Mouse (Mus musculus) liver, embryonic 13.5 days (tissue): Measurements from ENCODE around the gene Cnmd. TPM values are rescaled to one million over a fixed set of nuclear protein-coding genes. Genes with fewer than 3 reads are reported as not detected.

ENCODE experiments used
- ATAC-seq: fragments of 200-750 bp; cut with Nextera tagmentation; 2 replicates; pipeline ENCODE4 v1.8.0; 2017; ENCODE audit warnings: low read depth, mild to moderate bottlenecking, moderate number of reproducible peaks, moderate library complexity
- DNase-seq: peaks from one replicate; pipeline ENCODE4 v3.0.0; 2022
- H3K27ac ChIP-seq: fragments of 300-500 bp; sonication (generic); 2 replicates; pipeline ENCODE4 v1.5.1; 2015; ENCODE audit warnings: moderate library complexity, mild to moderate bottlenecking, inconsistent platforms
- H3K27me3 ChIP-seq: fragments of 300-500 bp; sonication (generic); 2 replicates; pipeline ENCODE4 v1.6.1; 2015; ENCODE audit warnings: mild to moderate bottlenecking, inconsistent platforms
- H3K36me3 ChIP-seq: fragments of 300-500 bp; sonication (generic); 2 replicates; pipeline ENCODE4 v1.6.1; 2015; ENCODE audit warnings: mild to moderate bottlenecking, inconsistent platforms
- H3K4me1 ChIP-seq: fragments of 300-500 bp; sonication (generic); replicated peaks from 2 replicates; pipeline ENCODE4 v1.6.1; 2015; ENCODE audit warnings: inconsistent platforms
- H3K4me2 ChIP-seq: fragments of 300-500 bp; sonication (generic); 2 replicates; pipeline ENCODE4 v1.6.1; 2015; ENCODE audit warnings: inconsistent platforms, mild to moderate bottlenecking, moderate library complexity
- H3K4me3 ChIP-seq: fragments of 300-500 bp; sonication (generic); replicated peaks from 2 replicates; pipeline ENCODE4 v1.5.1; 2015; ENCODE audit warnings: mild to moderate bottlenecking, inconsistent platforms
- H3K9ac ChIP-seq: fragments of 300-500 bp; sonication (generic); 2 replicates; pipeline ENCODE4 v1.6.1; 2015; ENCODE audit warnings: mild to moderate bottlenecking, inconsistent platforms
- H3K9me3 ChIP-seq: fragments of 300-500 bp; sonication (generic); replicated peaks from 2 replicates; pipeline ENCODE4 v1.6.1; 2016; ENCODE audit warnings: inconsistent platforms
- WGBS: fragments of 180-500 bp; shearing (Covaris S2); methylation state at CpG from one replicate; pipeline ENCODE4 v1.1.7; 2015; ENCODE audit not compliant: insufficient replicate concordance; 5-methylcytosine and 5-hydroxymethylcytosine counted together
- polyA plus RNA-seq: library from polyadenylated mRNA; unstranded; fragments of >200 nt; fragmentation: Nextera tagmentation; extraction: Ambion mirVana; gene quantifications from 2 replicates; pipeline ENCODE4 v1.2.1, GENCODE M21; 2015

The Cnmd gene
- polyA plus RNA-seq, 1 experiment from 2014 or later = not detected

DNA sequence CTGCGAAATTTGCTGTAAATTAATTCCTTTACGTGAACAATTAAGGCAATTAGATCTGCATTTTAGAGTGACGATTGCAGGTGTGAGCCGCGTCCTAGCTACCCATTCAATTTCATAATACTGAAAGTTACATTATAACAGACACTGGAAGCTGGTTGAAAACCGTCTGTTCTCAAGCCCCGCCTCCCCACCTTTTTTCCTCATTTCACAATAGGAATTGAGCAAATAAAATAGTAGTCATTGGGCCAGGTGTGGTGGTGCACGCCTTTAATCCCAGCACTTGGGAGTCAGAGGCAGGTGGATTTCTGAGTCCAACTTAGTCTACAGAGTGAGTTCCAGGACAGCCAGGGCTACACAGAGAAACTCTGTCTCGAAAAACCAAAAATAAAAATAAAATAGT is 19.9 kb downstream of the Cnmd start:
- ATAC-seq (no peak), DNase-seq (no peak)
- Histone ChIP-seq H3K4me3 (no peak overlapping the region), H3K9ac (no peak overlapping the region), H3K27ac (no peak overlapping the region), H3K27me3 (peaks cover 13% of the 10 kb centered on the region; the same call in 1 of the 2 replicates), H3K4me2 (no peak overlapping the region), H3K9me3 (no peaks in the 10 kb centered on the region), H3K36me3 (no peaks in the 10 kb centered on the region), H3K4me1 (no peaks in the 10 kb centered on the region)
- WGBS = 61% methylated on average over 9 of the region's 9 CpGs

- H3K27ac ChIP-seq = no peak overlapping the region
- H3K4me2 ChIP-seq = no peak overlapping the region
- 65% methylated on average over 4 of the region's 4 CpGs for WGBS
- H3K9ac ChIP-seq = no peak overlapping the region
- DNase-seq = no peak
- no peak for ATAC-seq
- no peaks in the 10 kb centered on the region for H3K4me1 ChIP-seq
- H3K36me3 ChIP-seq = no peaks in the 10 kb centered on the region
- H3K27me3 ChIP-seq = no peaks in the 10 kb centered on the region
- no peak overlapping the region for H3K4me3 ChIP-seq
- no peaks in the 10 kb centered on the region for H3K9me3 ChIP-seq
These were observed 25.2 kb downstream of the Cnmd start for GRCm38 (mm10) chr14:79636814-79637213.

- Histone ChIP-seq H3K4me1 (no peaks in the 10 kb centered on the region), H3K4me3 (no peak overlapping the region), H3K4me2 (no peak overlapping the region), H3K36me3 (peaks cover 15% of the 10 kb centered on the region; the same call in 1 of the 2 replicates), H3K27ac (no peak overlapping the region), H3K27me3 (no peaks in the 10 kb centered on the region), H3K9ac (no peak overlapping the region), H3K9me3 (no peaks in the 10 kb centered on the region)
- DNase-seq (no peak), ATAC-seq (no peak)
- 67% methylated on average over 2 of the region's 2 CpGs for WGBS
These were observed 28.8 kb downstream of the Cnmd start for GRCm38 (mm10) chr14:79633196-79633595.

GRCm38 (mm10) chr14:79632330-79632729 is 29.6 kb downstream of the Cnmd start:
- Histone ChIP-seq H3K4me3 (no peak overlapping the region), H3K36me3 (peaks cover 18% of the 10 kb centered on the region; the same call in 1 of the 2 replicates), H3K4me2 (no peak overlapping the region), H3K27ac (no peak overlapping the region), H3K9me3 (no peaks in the 10 kb centered on the region), H3K4me1 (no peaks in the 10 kb centered on the region), H3K9ac (no peak overlapping the region), H3K27me3 (no peaks in the 10 kb centered on the region)
- ATAC-seq (no peak), DNase-seq (no peak)
- 83% methylated on average over 6 of the region's 6 CpGs for WGBS

DNA sequence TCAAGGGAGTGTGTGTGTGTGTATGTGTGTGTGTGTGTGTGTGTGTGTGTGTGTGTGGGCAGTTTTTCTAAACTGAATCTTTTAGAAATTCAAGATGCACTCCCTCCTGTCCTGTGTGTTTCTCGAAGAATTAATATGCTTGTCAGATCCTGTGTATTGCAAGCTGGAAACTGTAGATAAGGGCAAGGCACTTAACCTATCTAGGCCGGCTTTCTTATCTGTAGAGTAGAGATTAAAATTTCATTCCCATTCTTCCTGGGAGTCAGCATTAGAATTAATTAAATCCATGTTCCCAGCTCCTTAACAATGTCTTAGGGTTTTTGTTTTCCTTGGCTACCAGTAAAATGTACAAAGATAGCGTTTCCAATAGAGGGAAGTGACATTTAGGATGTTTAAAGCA is 40.8 kb downstream of the Cnmd start:
- Histone ChIP-seq H3K36me3 (peaks cover 60% of the 10 kb centered on the region), H3K4me1 (peaks cover 10% of the 10 kb centered on the region), H3K4me2 (no peak overlapping the region), H3K27me3 (no peaks in the 10 kb centered on the region), H3K27ac (no peak overlapping the region), H3K9me3 (no peaks in the 10 kb centered on the region), H3K9ac (no peak overlapping the region), H3K4me3 (no peak overlapping the region)
- no peak for DNase-seq
- 30% methylated on average over 3 of the region's 3 CpGs for WGBS
- ATAC-seq = peak; percentile 63; the same call in 1 of the 2 replicates

DNA sequence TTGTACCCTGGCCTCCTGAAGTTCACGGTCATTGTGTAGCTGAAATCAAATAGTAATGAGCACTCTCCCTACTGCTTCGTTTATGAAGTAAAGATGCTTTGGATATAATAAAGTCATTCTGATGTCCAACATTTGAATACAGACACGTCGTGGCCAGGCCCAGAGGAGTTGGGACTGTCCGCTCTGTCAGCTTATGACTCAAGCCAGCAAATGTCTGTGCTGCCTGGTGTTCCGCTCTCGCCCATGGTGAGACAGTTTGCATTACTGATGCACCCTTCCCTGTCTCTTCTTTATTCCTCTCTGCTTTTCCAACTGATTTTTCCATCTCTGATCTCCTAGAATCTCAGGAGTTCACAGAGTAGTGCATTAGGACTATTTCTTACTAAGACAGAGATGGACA is 42.2 kb downstream of the Cnmd start:
- no peak overlapping the region for H3K9ac ChIP-seq
- H3K9me3 ChIP-seq = no peaks in the 10 kb centered on the region
- ATAC-seq (no peak), DNase-seq (no peak)
- H3K4me1 ChIP-seq = peaks cover 10% of the 10 kb centered on the region
- H3K27me3 ChIP-seq = no peaks in the 10 kb centered on the region
- no peak overlapping the region for H3K4me2 ChIP-seq
- H3K4me3 ChIP-seq = no peak overlapping the region
- WGBS = 90% methylated on average over 7 of the region's 7 CpGs
- H3K27ac ChIP-seq = no peak overlapping the region
- H3K36me3 ChIP-seq = peaks cover 53% of the 10 kb centered on the region

- no peak overlapping the region for H3K4me2 ChIP-seq
- H3K4me1 ChIP-seq = peaks cover 10% of the 10 kb centered on the region
- WGBS = 76% methylated on average over 8 of the region's 8 CpGs
- DNase-seq = no peak
- no peaks in the 10 kb centered on the region for H3K27me3 ChIP-seq
- no peak overlapping the region for H3K27ac ChIP-seq
- H3K36me3 ChIP-seq = peaks cover 60% of the 10 kb centered on the region
- ATAC-seq = no peak
- H3K9ac ChIP-seq = no peak overlapping the region
- H3K4me3 ChIP-seq = no peak overlapping the region
- no peaks in the 10 kb centered on the region for H3K9me3 ChIP-seq
These were observed 44.7 kb downstream of the Cnmd start for GRCm38 (mm10) chr14:79617121-79617828.

- ATAC-seq (no peak), DNase-seq (no peak)
- H3K36me3 ChIP-seq = peaks cover 73% of the 10 kb centered on the region
- no peak overlapping the region for H3K9ac ChIP-seq
- no peaks in the 10 kb centered on the region for H3K27me3 ChIP-seq
- no peaks in the 10 kb centered on the region for H3K9me3 ChIP-seq
- H3K4me1 ChIP-seq = no peaks in the 10 kb centered on the region
- 88% methylated on average over 6 of the region's 6 CpGs for WGBS
- no peak overlapping the region for H3K4me3 ChIP-seq
- no peak overlapping the region for H3K4me2 ChIP-seq
- H3K27ac ChIP-seq = no peak overlapping the region
These were observed 53.7 kb downstream of the Cnmd start for GRCm38 (mm10) chr14:79608286-79608685.

DNA sequence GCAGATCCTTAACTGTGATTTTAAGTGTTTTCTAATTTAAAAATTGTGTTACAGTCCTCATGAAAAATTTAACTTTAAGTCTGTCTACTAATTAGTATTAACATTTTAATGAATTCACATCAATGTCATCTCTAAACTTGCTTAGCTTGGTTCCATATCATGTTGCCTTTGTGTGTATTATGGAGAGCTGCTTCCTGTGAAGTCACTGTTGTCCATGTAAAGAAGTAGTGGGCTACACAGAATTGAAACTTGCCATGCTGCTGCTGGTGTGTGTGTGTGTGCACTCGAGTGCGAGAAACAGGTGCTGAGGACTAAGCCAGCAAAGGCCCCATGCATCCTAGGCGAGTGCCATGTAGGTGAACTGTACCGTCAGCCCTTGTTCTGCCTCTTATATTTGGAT is 54.6 kb downstream of the Cnmd start:
- H3K9me3 ChIP-seq = no peaks in the 10 kb centered on the region
- no peak overlapping the region for H3K4me2 ChIP-seq
- no peaks in the 10 kb centered on the region for H3K4me1 ChIP-seq
- peaks cover 69% of the 10 kb centered on the region for H3K36me3 ChIP-seq
- no peak overlapping the region for H3K27ac ChIP-seq
- no peak for ATAC-seq
- no peak overlapping the region for H3K4me3 ChIP-seq
- 88% methylated on average over 4 of the region's 4 CpGs for WGBS
- H3K9ac ChIP-seq = no peak overlapping the region
- no peak for DNase-seq
- H3K27me3 ChIP-seq = no peaks in the 10 kb centered on the region

DNA sequence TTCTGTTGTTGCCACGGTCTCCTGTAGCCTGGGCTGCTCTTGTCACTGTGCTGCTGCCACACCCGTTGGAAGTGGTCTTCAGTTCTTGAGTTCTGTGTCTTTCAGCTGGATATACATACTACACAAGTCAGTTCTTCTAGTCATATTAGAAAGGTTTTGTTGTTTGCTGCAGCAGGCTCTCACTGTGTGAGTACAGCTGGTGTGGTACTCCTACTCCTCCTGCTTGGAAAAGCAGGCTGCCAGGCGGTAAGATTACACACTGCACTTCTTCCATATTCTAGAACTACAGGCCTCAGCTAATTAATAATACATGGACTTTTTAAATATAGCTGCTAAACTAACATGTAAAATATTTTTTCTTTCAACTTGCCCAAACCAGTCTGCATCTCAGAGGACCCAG is 55.1 kb downstream of the Cnmd start:
- Histone ChIP-seq H3K4me2 (no peak overlapping the region), H3K9ac (no peak overlapping the region), H3K9me3 (no peaks in the 10 kb centered on the region), H3K27me3 (no peaks in the 10 kb centered on the region), H3K27ac (no peak overlapping the region), H3K4me3 (no peak overlapping the region), H3K36me3 (peaks cover 68% of the 10 kb centered on the region), H3K4me1 (no peaks in the 10 kb centered on the region)
- DNase-seq = no peak
- ATAC-seq = no peak
- 78% methylated on average over 3 of the region's 3 CpGs for WGBS

GRCm38 (mm10) chr14:79606392-79606791 is 55.6 kb downstream of the Cnmd start:
- 72% methylated on average over 6 of the region's 6 CpGs for WGBS
- H3K9ac ChIP-seq = no peak overlapping the region
- H3K4me1 ChIP-seq = no peaks in the 10 kb centered on the region
- peaks cover 69% of the 10 kb centered on the region for H3K36me3 ChIP-seq
- H3K27ac ChIP-seq = no peak overlapping the region
- no peak for DNase-seq
- no peaks in the 10 kb centered on the region for H3K9me3 ChIP-seq
- no peaks in the 10 kb centered on the region for H3K27me3 ChIP-seq
- H3K4me2 ChIP-seq = no peak overlapping the region
- no peak for ATAC-seq
- no peak overlapping the region for H3K4me3 ChIP-seq

GRCm38 (mm10) chr14:79605881-79606280 is 56.1 kb downstream of the Cnmd start:
- WGBS = 75% methylated on average over 2 of the region's 2 CpGs

More at GRCm38 (mm10) chr14:79605881-79606280, 56.1 kb downstream of the Cnmd start:
- no peaks in the 10 kb centered on the region for H3K4me1 ChIP-seq
- H3K27ac ChIP-seq = no peak overlapping the region
- no peak overlapping the region for H3K4me2 ChIP-seq
- H3K27me3 ChIP-seq = no peaks in the 10 kb centered on the region
- DNase-seq = no peak
- H3K9ac ChIP-seq = no peak overlapping the region
- no peak for ATAC-seq
- H3K36me3 ChIP-seq = peaks cover 69% of the 10 kb centered on the region
- no peak overlapping the region for H3K4me3 ChIP-seq
- no peaks in the 10 kb centered on the region for H3K9me3 ChIP-seq
